9 mouse cellular contexts compared by ENCODE assay signal in genomic region chr4:43209673-43210072, GRCm38 (mm10). TPM values are rescaled to one million over a fixed set of nuclear protein-coding genes. Genes with fewer than 3 reads are reported as not detected.
DNase-seq lines count a peak whose midpoint lies in the region; ATAC-seq and TF ChIP-seq lines count a peak whose summit lies in the region.
"Had no signal": no experiment of that assay in that cellular context is flagged by ENCODE, and none has a peak within 500 bp of the region (broad histone marks: within the 10 kb centered on the region; RNA-seq: fewer than 3 reads in every experiment).

No protein-coding gene starts in this region.

- TF ChIP-seq POLR2A in lung, adult 2 months (IDR thresholded peaks at IDR 0.05; ENCODE audit: borderline replicate concordance, extremely low read depth, low read depth, low read length): no peak

- H3K4me2 ChIP-seq in hindbrain, embryonic 15.5 days: peak overlapping the region; percentile 70
- peak overlapping the region; percentile 71 for H3K4me2 ChIP-seq in neural tube, embryonic 15.5 days

- no peaks in the 10 kb centered on the region for H3K36me3 ChIP-seq in hindbrain, embryonic 15.5 days
- H3K36me3 ChIP-seq in neural tube, embryonic 15.5 days: no peaks in the 10 kb centered on the region

- H3K4me1 ChIP-seq in hindbrain, embryonic 15.5 days (replicated peaks): peaks cover 14% of the 10 kb centered on the region
- H3K4me1 ChIP-seq in neural tube, embryonic 15.5 days: peaks cover 13% of the 10 kb centered on the region
- H3K4me1 ChIP-seq in lung, adult 2 months (ENCODE audit: control insufficient read depth, insufficient read depth, low read length): no peaks in the 10 kb centered on the region; the same call in 1 of the 2 replicates

- DNase-seq in embryo, embryonic 10.5 days (ENCODE audit: low spot score): peak; percentile 6
- DNase-seq in embryo, embryonic 10 days (ENCODE audit: low spot score): no peak
- DNase-seq in left cerebral cortex, postnatal 4 days: peak; percentile 6
- DNase-seq in left cerebral cortex, postnatal 14 days (ENCODE audit: low spot score in 2 of 2): no peak
- DNase-seq in lung, postnatal 14 days: no peak
- DNase-seq in lung, adult 2 months: no peak
- DNase-seq: kidney, postnatal 25 days had no signal

- ATAC-seq in hindbrain, embryonic 15.5 days (ENCODE audit: low FRiP score, low read depth): peak; percentile 46; the same call in 1 of the 2 replicates
- peak; percentile 58 for ATAC-seq in neural tube, embryonic 15.5 days (ENCODE audit: low FRiP score)

- 30% methylated on average over 6 of the region's 6 CpGs for WGBS in hindbrain, embryonic 15.5 days
- WGBS in neural tube, embryonic 15.5 days: 34% methylated on average over 6 of the region's 6 CpGs
- WGBS in lung, adult 2 months: 52% methylated on average over 6 of the region's 6 CpGs

- peak overlapping the region; percentile 46 for H3K9ac ChIP-seq in hindbrain, embryonic 15.5 days
- H3K9ac ChIP-seq in neural tube, embryonic 15.5 days (replicated peaks): peak overlapping the region; percentile 61

- TF ChIP-seq CTCF in lung, adult 2 months (IDR thresholded peaks at IDR 0.05; ENCODE audit: insufficient read depth, low read length): no peak

- intact Hi-C loops in left cerebral cortex, postnatal 4 days (cut with DNase I): no loop called here
- intact Hi-C loops in left cerebral cortex, postnatal 14 days (cut with DNase I): no loop called here

- no peaks in the 10 kb centered on the region for H3K9me3 ChIP-seq in hindbrain, embryonic 15.5 days
- no peaks in the 10 kb centered on the region for H3K9me3 ChIP-seq in neural tube, embryonic 15.5 days (replicated peaks)

- peak overlapping the region; percentile 37 for H3K4me3 ChIP-seq in hindbrain, embryonic 15.5 days
- H3K4me3 ChIP-seq in neural tube, embryonic 15.5 days (replicated peaks): peak overlapping the region; percentile 41
- no peak overlapping the region for H3K4me3 ChIP-seq in lung, adult 2 months (replicated peaks; ENCODE audit: extremely low read depth, low read depth, low read length)

- no peaks in the 10 kb centered on the region for H3K27me3 ChIP-seq in hindbrain, embryonic 15.5 days
- no peaks in the 10 kb centered on the region for H3K27me3 ChIP-seq in neural tube, embryonic 15.5 days (replicated peaks)

- H3K27ac ChIP-seq in hindbrain, embryonic 15.5 days (replicated peaks): peak overlapping the region; percentile 84
- peak overlapping the region; percentile 84 for H3K27ac ChIP-seq in neural tube, embryonic 15.5 days (replicated peaks)

RNA-seq across cellular contexts. Expression of gene Atp8b5, which starts 57.3 kb away (rescaled TPM):
- total RNA-seq in left cerebral cortex, postnatal 4 days (2021): under 1 TPM; 0.26 to 0.34 TPM
- under 1 TPM; 0.22 to 0.53 TPM for total RNA-seq in left cerebral cortex, postnatal 14 days (2021)
- polyA plus RNA-seq in hindbrain, embryonic 15.5 days (2015; fragmentation: Nextera tagmentation; extraction: Ambion mirVana): 0.74 and 0.77 TPM in 2 replicates
- polyA plus RNA-seq in neural tube, embryonic 15.5 days (2015; fragmentation: Nextera tagmentation; extraction: Ambion mirVana): 0.36 and 0.78 TPM in 2 replicates
- 0.08 and 0.25 TPM in 2 replicates for polyA plus RNA-seq in lung, adult 2 months (2012; rRNA removed)

Comparison
In these comparisons a context has a peak if more than half of its experiments do, and no peak if none do; other contexts are left out.
1. DNase-seq: peak in embryo, embryonic 10.5 days (single experiment) and left cerebral cortex, postnatal 4 days (single experiment); none in embryo, embryonic 10 days (single experiment), left cerebral cortex, postnatal 14 days (0 of 2), lung, postnatal 14 days (single experiment) and lung, adult 2 months (single experiment).